Mouse (Mus musculus): ENCODE data around the gene Prss42. TPM values are rescaled to one million over a fixed set of nuclear protein-coding genes. Genes with fewer than 3 reads are reported as not detected.

The Prss42 gene
- not detected in 2 replicates for polyA plus RNA-seq (2015; fragmentation: Nextera tagmentation; extraction: Ambion mirVana)

DNA sequence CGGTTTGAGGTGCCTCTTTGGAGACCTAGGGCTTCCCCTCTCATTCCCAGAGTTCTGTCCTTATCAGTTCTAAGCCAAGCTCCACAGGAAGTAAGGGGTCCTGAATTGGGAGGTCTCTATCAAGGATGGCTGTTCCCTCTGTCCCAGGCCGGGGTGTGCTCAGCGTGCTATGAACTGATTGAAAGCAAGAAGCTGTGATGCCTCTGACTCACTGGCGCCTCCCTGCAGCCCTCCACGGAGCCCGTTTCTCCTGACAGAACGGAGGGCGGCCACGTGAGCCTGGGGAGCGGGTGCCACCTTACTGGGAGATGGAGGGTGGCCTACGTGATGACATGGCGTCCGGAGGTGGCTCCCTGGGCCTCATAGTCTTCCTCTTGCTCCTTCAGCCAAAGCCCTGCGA, at the start of gene Prss42:
TSS of gene Prss42 (plus strand) at position 301 of the 400 bp plus-strand sequence.
- no peak within 1 kb of the TSS for H3K27ac ChIP-seq
- no peaks in the 10 kb centered on the region for H3K36me3 ChIP-seq (replicated peaks)
- no peaks in the 10 kb centered on the region for H3K9me3 ChIP-seq
- H3K4me3 ChIP-seq = no peak within 1 kb of the TSS
- H3K4me2 ChIP-seq = no peak within 1 kb of the TSS
- no peaks in the 10 kb centered on the region for H3K4me1 ChIP-seq
- ATAC-seq (replicated peaks) = no peak
- no peaks in the 10 kb centered on the region for H3K27me3 ChIP-seq (replicated peaks)
- 94% methylated on average over 14 of the region's 14 CpGs for WGBS
- H3K9ac ChIP-seq = no peak within 1 kb of the TSS

DNA sequence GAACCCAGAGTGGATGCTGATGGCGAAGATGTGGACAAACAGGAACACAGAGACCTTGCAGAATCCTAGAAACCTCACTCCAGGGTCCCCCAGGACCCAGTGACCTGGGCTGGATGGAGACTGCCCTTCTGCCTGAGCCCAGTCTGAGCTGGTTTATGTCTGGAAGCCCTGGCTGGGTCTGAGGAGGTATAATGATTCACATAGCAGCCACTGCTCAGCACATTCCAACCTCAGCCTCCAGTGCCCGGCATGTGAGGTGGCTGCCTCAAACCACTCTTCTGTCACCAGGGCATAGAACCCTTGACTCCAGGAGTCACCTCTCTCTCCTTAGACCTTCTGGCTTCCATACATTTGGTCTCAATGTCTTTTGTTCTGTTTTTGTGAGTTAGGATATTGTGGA, 49.5 kb upstream of the Prss42 start:
- Histone ChIP-seq H3K4me1 (peaks cover 4% of the 10 kb centered on the region), H3K4me2 (no peak overlapping the region), H3K36me3 (replicated peaks) (no peaks in the 10 kb centered on the region), H3K9me3 (no peaks in the 10 kb centered on the region), H3K27me3 (replicated peaks) (peaks cover 16% of the 10 kb centered on the region; the same call in 1 of the 2 replicates), H3K27ac (no peak overlapping the region), H3K4me3 (no peak overlapping the region), H3K9ac (no peak overlapping the region)
- ATAC-seq (replicated peaks) = no peak
- 82% methylated on average over 2 of the region's 2 CpGs for WGBS

- no peak overlapping the region for H3K4me3 ChIP-seq
- no peak overlapping the region for H3K9ac ChIP-seq
- WGBS = 59% methylated on average over 14 of the region's 14 CpGs
- no peaks in the 10 kb centered on the region; the same call in 1 of the 2 replicates for H3K27me3 ChIP-seq (replicated peaks)
- no peaks in the 10 kb centered on the region for H3K4me1 ChIP-seq
- ATAC-seq (replicated peaks) = no peak
- H3K36me3 ChIP-seq (replicated peaks) = no peaks in the 10 kb centered on the region
- no peak overlapping the region for H3K27ac ChIP-seq
- no peak overlapping the region for H3K4me2 ChIP-seq
- H3K9me3 ChIP-seq = no peaks in the 10 kb centered on the region
These were observed 47.4 kb upstream of the Prss42 start for GRCm38 (mm10) chr9:110750404-110751187.

GRCm38 (mm10) chr9:110751412-110751811, 46.6 kb upstream of the Prss42 start:
- no peak overlapping the region for H3K4me2 ChIP-seq
- H3K36me3 ChIP-seq (replicated peaks) = no peaks in the 10 kb centered on the region
- no peaks in the 10 kb centered on the region for H3K4me1 ChIP-seq
- H3K27ac ChIP-seq = no peak overlapping the region
- H3K9ac ChIP-seq = no peak overlapping the region
- 84% methylated on average over 5 of the region's 5 CpGs for WGBS
- no peak overlapping the region for H3K4me3 ChIP-seq
- ATAC-seq (replicated peaks) = no peak
- H3K27me3 ChIP-seq (replicated peaks) = no peaks in the 10 kb centered on the region
- H3K9me3 ChIP-seq = no peaks in the 10 kb centered on the region

- 65% methylated on average over 4 of the region's 4 CpGs for WGBS
These were observed 45.0 kb upstream of the Prss42 start for GRCm38 (mm10) chr9:110752917-110753435.

DNA sequence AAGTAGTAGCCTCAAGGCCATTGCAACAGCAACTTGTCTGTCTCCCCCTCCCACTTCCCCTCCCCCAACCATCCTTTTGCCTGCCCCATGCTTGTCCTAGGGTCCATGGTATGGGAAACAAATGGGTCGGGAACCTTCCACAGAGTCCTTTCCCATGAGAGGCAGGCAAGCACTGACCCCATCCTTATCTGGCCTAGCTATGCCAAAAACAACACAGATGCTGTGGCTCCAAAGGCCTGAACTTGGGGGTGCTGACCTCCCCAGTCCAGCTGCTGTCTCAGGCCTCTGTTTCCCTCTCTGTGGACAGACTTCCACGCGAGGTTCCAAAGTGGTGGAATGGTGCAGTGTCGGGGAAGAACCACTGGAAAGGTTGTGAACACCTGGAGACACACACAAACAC, 44.2 kb upstream of the Prss42 start:
- H3K4me2 ChIP-seq = no peak overlapping the region
- H3K9ac ChIP-seq = no peak overlapping the region
- no peaks in the 10 kb centered on the region for H3K27me3 ChIP-seq (replicated peaks)
- no peaks in the 10 kb centered on the region for H3K4me1 ChIP-seq
- H3K27ac ChIP-seq = no peak overlapping the region
- H3K9me3 ChIP-seq = no peaks in the 10 kb centered on the region
- H3K36me3 ChIP-seq (replicated peaks) = no peaks in the 10 kb centered on the region
- 80% methylated on average over 4 of the region's 4 CpGs for WGBS
- H3K4me3 ChIP-seq = no peak overlapping the region
- no peak for ATAC-seq (replicated peaks)

More at GRCm38 (mm10) chr9:110752917-110753435, 45.0 kb upstream of the Prss42 start:
- H3K9me3 ChIP-seq = no peaks in the 10 kb centered on the region
- no peak overlapping the region for H3K4me3 ChIP-seq
- no peak overlapping the region for H3K4me2 ChIP-seq
- no peaks in the 10 kb centered on the region for H3K27me3 ChIP-seq (replicated peaks)
- no peak overlapping the region for H3K27ac ChIP-seq
- H3K36me3 ChIP-seq (replicated peaks) = no peaks in the 10 kb centered on the region
- no peaks in the 10 kb centered on the region for H3K4me1 ChIP-seq
- H3K9ac ChIP-seq = no peak overlapping the region
- ATAC-seq (replicated peaks) = no peak

- H3K36me3 ChIP-seq (replicated peaks) = no peaks in the 10 kb centered on the region
- no peaks in the 10 kb centered on the region for H3K4me1 ChIP-seq
- H3K27me3 ChIP-seq (replicated peaks) = no peaks in the 10 kb centered on the region
- no peak overlapping the region for H3K27ac ChIP-seq
- no peak overlapping the region for H3K4me3 ChIP-seq
- WGBS = 87% methylated on average over 5 of the region's 5 CpGs
- H3K9me3 ChIP-seq = no peaks in the 10 kb centered on the region
- H3K9ac ChIP-seq = no peak overlapping the region
- no peak for ATAC-seq (replicated peaks)
- H3K4me2 ChIP-seq = no peak overlapping the region
These were observed 40.1 kb upstream of the Prss42 start for GRCm38 (mm10) chr9:110757816-110758215.

- no peak overlapping the region for H3K4me2 ChIP-seq
- no peaks in the 10 kb centered on the region for H3K27me3 ChIP-seq (replicated peaks)
- no peak overlapping the region for H3K4me3 ChIP-seq
- no peak overlapping the region for H3K9ac ChIP-seq
- WGBS = 71% methylated on average over 8 of the region's 8 CpGs
- no peak for ATAC-seq (replicated peaks)
- H3K9me3 ChIP-seq = no peaks in the 10 kb centered on the region
- no peaks in the 10 kb centered on the region for H3K36me3 ChIP-seq (replicated peaks)
- no peak overlapping the region for H3K27ac ChIP-seq
- no peaks in the 10 kb centered on the region for H3K4me1 ChIP-seq
These were observed 39.4 kb upstream of the Prss42 start for GRCm38 (mm10) chr9:110758605-110759004.

DNA sequence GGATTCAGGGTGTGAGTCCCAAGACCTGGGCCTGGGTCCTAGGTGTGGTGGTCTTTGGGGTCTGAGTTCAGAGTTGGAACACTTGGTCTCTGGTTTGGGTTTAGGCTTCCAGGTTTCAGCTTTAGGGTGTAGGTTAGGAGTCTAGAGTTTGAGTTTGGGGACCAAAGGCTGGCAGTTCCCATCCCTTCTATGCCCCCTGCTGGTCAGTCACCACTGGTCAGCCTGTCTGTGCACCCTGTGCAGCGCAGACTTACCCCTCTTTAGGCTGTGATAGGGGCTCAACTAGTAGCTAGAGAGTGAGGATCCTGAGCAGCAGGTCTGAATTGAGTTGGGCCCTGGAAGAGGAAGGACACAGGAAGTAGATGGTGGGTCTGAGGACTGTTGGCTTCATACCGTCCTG, 38.7 kb upstream of the Prss42 start:
- no peak overlapping the region for H3K27ac ChIP-seq
- H3K4me3 ChIP-seq = no peak overlapping the region
- no peaks in the 10 kb centered on the region for H3K36me3 ChIP-seq (replicated peaks)
- no peaks in the 10 kb centered on the region for H3K27me3 ChIP-seq (replicated peaks)
- H3K4me1 ChIP-seq = no peaks in the 10 kb centered on the region
- H3K4me2 ChIP-seq = no peak overlapping the region
- no peaks in the 10 kb centered on the region for H3K9me3 ChIP-seq
- no peak for ATAC-seq (replicated peaks)
- H3K9ac ChIP-seq = no peak overlapping the region
- 65% methylated on average over 2 of the region's 2 CpGs for WGBS

DNA sequence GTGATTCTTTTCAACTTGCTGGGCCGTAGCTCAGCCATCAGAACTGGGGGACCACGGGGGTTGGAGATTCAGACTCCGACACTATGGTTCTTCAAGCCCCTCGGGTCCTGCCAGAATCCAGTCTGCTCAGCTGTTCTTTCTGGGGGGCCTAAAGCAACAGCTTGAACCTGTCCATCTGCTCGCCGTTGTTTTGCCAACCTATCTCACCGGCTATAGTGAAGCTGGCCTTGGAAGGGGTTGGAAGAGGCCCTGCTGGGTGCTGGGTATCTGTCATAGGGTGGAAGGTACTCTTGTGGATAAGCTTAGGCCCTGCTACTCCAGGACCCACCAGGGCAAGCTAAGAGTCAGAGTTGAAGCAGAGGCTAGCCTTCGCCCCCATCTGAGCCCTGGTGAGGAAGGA, 37.1 kb upstream of the Prss42 start:
- H3K27me3 ChIP-seq (replicated peaks) = no peaks in the 10 kb centered on the region
- no peak for ATAC-seq (replicated peaks)
- H3K27ac ChIP-seq = no peak overlapping the region
- H3K4me3 ChIP-seq = no peak overlapping the region
- 86% methylated on average over 8 of the region's 8 CpGs for WGBS
- no peak overlapping the region for H3K9ac ChIP-seq
- no peak overlapping the region for H3K4me2 ChIP-seq
- no peaks in the 10 kb centered on the region for H3K36me3 ChIP-seq (replicated peaks)
- H3K9me3 ChIP-seq = no peaks in the 10 kb centered on the region
- H3K4me1 ChIP-seq = no peaks in the 10 kb centered on the region

- H3K4me3 ChIP-seq = no peak overlapping the region
- H3K9ac ChIP-seq = no peak overlapping the region
- WGBS = 74% methylated on average over 10 of the region's 10 CpGs
- H3K27me3 ChIP-seq (replicated peaks) = no peaks in the 10 kb centered on the region
- no peak overlapping the region for H3K4me2 ChIP-seq
- H3K9me3 ChIP-seq = no peaks in the 10 kb centered on the region
- no peaks in the 10 kb centered on the region for H3K36me3 ChIP-seq (replicated peaks)
- H3K27ac ChIP-seq = no peak overlapping the region
- no peak for ATAC-seq (replicated peaks)
- no peaks in the 10 kb centered on the region for H3K4me1 ChIP-seq
These were observed 35.2 kb upstream of the Prss42 start for GRCm38 (mm10) chr9:110762763-110763162.

GRCm38 (mm10) chr9:110763405-110763804, 34.6 kb upstream of the Prss42 start:
- no peak overlapping the region for H3K27ac ChIP-seq
- H3K9me3 ChIP-seq = no peaks in the 10 kb centered on the region
- H3K27me3 ChIP-seq (replicated peaks) = no peaks in the 10 kb centered on the region
- H3K9ac ChIP-seq = no peak overlapping the region
- H3K36me3 ChIP-seq (replicated peaks) = no peaks in the 10 kb centered on the region
- H3K4me1 ChIP-seq = no peaks in the 10 kb centered on the region
- 72% methylated on average over 2 of the region's 2 CpGs for WGBS
- no peak overlapping the region for H3K4me3 ChIP-seq
- no peak overlapping the region for H3K4me2 ChIP-seq
- ATAC-seq (replicated peaks) = no peak

DNA sequence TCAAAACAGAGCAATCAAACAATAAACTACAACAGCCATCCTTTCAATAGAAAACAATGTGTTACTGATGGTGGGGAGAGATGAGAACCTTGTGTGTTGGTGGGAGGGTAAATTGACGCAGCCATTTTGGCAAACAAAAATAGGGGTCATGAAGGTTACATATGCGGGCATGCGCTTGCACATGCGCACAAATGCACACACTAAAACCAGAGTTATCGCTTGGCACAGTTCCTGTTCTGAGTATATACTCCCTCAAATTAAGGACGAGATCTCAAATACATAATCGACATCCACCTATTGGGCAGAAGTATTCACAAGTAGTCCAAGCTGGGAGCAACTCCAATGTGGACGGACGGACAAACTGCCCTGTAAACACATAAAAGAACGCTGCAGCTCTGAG, 25.6 kb upstream of the Prss42 start:
- Histone ChIP-seq H3K4me2 (no peak overlapping the region), H3K36me3 (replicated peaks) (no peaks in the 10 kb centered on the region), H3K4me1 (no peaks in the 10 kb centered on the region), H3K9me3 (no peaks in the 10 kb centered on the region), H3K4me3 (no peak overlapping the region), H3K27ac (no peak overlapping the region), H3K27me3 (replicated peaks) (no peaks in the 10 kb centered on the region), H3K9ac (no peak overlapping the region)
- no peak for ATAC-seq (replicated peaks)
- 91% methylated on average over 10 of the region's 10 CpGs for WGBS

All from midbrain, embryonic 15.5 days (tissue).